Mouse (Mus musculus) midbrain, embryonic 14.5 days (tissue): ENCODE measurements around the gene Sptssa. TPM values are rescaled to one million over a fixed set of nuclear protein-coding genes. Genes with fewer than 3 reads are reported as not detected.

Source experiments
- ATAC-seq: fragments of 200-750 bp; cut with Nextera tagmentation; 2 replicates; pipeline ENCODE4 v1.8.0; 2017; ENCODE audit warnings: moderate number of reproducible peaks, moderate library complexity; ENCODE audit not compliant: low FRiP score, low TSS enrichment
- DNase-seq: peaks from one replicate; pipeline ENCODE4 v3.0.0-alpha.2; 2015
- H3K27ac ChIP-seq: fragments of 300-500 bp; sonication (generic); replicated peaks from 2 replicates; pipeline ENCODE4 v1.5.1; 2014; ENCODE audit warnings: mild to moderate bottlenecking, low read depth, low read length, moderate library complexity
- H3K27me3 ChIP-seq: fragments of 300-500 bp; sonication (generic); 2 replicates; pipeline ENCODE4 v1.6.1; 2014; ENCODE audit warnings: low read length, control low read depth, mixed read lengths; ENCODE audit not compliant: control insufficient read depth, insufficient read depth
- H3K36me3 ChIP-seq: fragments of 300-500 bp; sonication (generic); 2 replicates; pipeline ENCODE4 v1.6.1; 2014; ENCODE audit warnings: low read length, control low read depth; ENCODE audit not compliant: control insufficient read depth, insufficient read depth
- H3K4me1 ChIP-seq: fragments of 300-500 bp; sonication (generic); 2 replicates; pipeline ENCODE4 v1.6.1; 2014; ENCODE audit warnings: mild to moderate bottlenecking, antibody characterized with exemption, low read length, control low read depth; ENCODE audit not compliant: control insufficient read depth, insufficient read depth
- H3K4me2 ChIP-seq: fragments of 300-500 bp; sonication (generic); 2 replicates; pipeline ENCODE4 v1.6.1; 2014; ENCODE audit warnings: mild to moderate bottlenecking, low read length, moderate library complexity
- H3K4me3 ChIP-seq: fragments of 300-500 bp; sonication (generic); replicated peaks from 2 replicates; pipeline ENCODE4 v1.5.1; 2014; ENCODE audit warnings: low read depth, low read length
- H3K9ac ChIP-seq: fragments of 300-500 bp; sonication (generic); replicated peaks from 2 replicates; pipeline ENCODE4 v1.6.1; 2014; ENCODE audit warnings: mild to moderate bottlenecking, low read length, moderate library complexity
- H3K9me3 ChIP-seq: fragments of 300-500 bp; sonication (generic); 2 replicates; pipeline ENCODE4 v1.6.1; 2016; ENCODE audit warnings: low read length, control low read depth, mixed read lengths; ENCODE audit not compliant: control insufficient read depth
- WGBS: fragments of 180-500 bp; shearing (Covaris S2); extraction: QIAGEN DNeasy Blood & Tissue Kit; methylation state at CpG from one replicate; pipeline ENCODE4 v1.1.7; 2014; 5-methylcytosine and 5-hydroxymethylcytosine counted together
- polyA plus RNA-seq: library from polyadenylated mRNA; unstranded; fragments of >200 nt; fragmentation: Nextera tagmentation; extraction: Ambion mirVana; gene quantifications from 2 replicates; pipeline ENCODE4 v1.2.1, GENCODE M21; 2014

The Sptssa gene
- polyA plus RNA-seq, 1 experiment from 2014 or later, result 185 TPM

- no peak overlapping the region for H3K27ac ChIP-seq
- H3K9me3 ChIP-seq, result no peaks in the 10 kb centered on the region
- H3K4me3 ChIP-seq, result no peak overlapping the region
- WGBS, result 75% methylated on average over 1 of the region's 1 CpGs
- H3K27me3 ChIP-seq, result no peaks in the 10 kb centered on the region
- DNase-seq (no peak), ATAC-seq (no peak)
- no peak overlapping the region for H3K9ac ChIP-seq
- 0 out of 2 replicates have a peak, but pooled peaks cover 9% of the 10 kb centered on the region for H3K36me3 ChIP-seq
- H3K4me2 ChIP-seq, result no peak overlapping the region
- H3K4me1 ChIP-seq, result peaks cover 16% of the 10 kb centered on the region
These were observed 5.2 kb downstream of the Sptssa start for GRCm38 (mm10) chr12:54651158-54651557.

DNA sequence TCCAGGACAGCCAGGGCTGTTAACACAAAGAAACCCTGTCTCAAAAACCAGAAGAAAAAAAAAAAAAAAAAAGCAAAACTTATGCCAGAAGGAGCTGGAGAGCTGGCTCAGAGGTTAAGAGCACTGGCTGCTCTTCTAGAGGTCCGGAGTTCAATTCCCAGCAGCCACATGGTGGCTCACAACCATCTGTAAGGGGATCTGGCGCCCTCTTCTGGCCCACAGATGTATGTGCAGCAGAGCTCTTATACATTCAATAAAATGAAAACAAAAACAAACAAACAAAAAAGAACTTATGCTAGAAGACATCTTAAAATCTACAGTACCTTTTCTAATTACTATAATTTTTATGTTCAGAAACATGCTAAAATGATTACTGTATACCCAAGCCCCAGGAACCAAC is 11.4 kb downstream of the Sptssa start:
- Histone ChIP-seq H3K27ac (no peak overlapping the region), H3K4me1 (no peaks in the 10 kb centered on the region), H3K4me2 (no peak overlapping the region), H3K4me3 (no peak overlapping the region), H3K36me3 (0 out of 2 replicates have a peak, but pooled peaks cover 9% of the 10 kb centered on the region), H3K9me3 (no peaks in the 10 kb centered on the region), H3K27me3 (no peaks in the 10 kb centered on the region), H3K9ac (no peak overlapping the region)
- ATAC-seq (no peak), DNase-seq (no peak)
- WGBS, result 79% methylated on average over 2 of the region's 2 CpGs

DNA sequence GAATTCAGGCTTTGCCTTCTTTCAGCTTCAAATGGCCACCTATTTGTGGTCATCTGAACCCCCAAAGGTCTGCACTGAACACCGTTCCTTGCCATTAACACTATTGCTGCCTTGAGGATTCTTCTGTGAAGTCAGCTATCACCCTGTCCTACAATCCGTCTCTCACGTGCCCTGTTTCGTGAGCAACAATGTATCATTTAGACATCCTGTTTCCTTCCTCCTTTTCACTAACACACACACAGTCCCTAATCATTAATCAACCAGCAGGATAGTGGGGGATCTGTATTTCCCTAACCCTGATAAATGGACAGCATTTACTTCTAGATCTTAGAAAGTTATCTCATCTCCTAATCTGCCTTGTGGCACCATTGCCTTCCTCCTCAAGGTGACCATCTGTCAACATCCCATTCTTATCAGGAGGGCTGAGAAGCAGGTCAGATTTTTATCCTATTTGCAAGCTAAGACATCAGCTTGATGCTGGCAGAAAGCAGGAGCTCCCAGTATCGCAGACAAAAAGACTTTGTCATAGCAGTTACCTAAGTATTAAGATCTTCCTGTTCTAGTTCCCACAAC is 13.0 kb downstream of the Sptssa start:
- DNase-seq (no peak), ATAC-seq (no peak)
- no peaks in the 10 kb centered on the region for H3K9me3 ChIP-seq
- no peaks in the 10 kb centered on the region for H3K4me1 ChIP-seq
- H3K36me3 ChIP-seq, result 0 out of 2 replicates have a peak, but pooled peaks cover 9% of the 10 kb centered on the region
- H3K27ac ChIP-seq, result no peak overlapping the region
- no peaks in the 10 kb centered on the region for H3K27me3 ChIP-seq
- H3K4me3 ChIP-seq, result no peak overlapping the region
- WGBS, result 93% methylated on average over 5 of the region's 5 CpGs
- no peak overlapping the region for H3K4me2 ChIP-seq
- H3K9ac ChIP-seq, result no peak overlapping the region

DNA sequence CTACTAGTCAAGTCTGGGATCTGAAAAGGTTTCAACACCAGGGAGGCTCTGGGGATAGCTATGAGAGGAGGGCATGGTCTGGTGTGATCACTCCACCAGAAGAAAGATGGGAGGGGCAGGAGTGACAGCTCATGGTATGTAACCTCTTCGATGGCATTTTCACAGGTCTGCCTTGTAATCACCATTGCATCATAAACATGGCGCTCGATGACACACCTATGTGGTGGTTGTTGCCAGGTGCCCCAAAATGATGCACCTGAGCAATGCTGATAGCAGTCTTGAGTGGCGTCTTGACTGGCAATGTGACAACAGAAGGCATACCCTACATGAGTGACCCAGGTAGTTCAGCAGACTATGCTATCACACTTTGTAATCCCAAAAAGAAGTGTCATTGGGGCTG is 15.0 kb downstream of the Sptssa start:
- Histone ChIP-seq H3K9ac (no peak overlapping the region), H3K4me2 (no peak overlapping the region), H3K4me3 (no peak overlapping the region), H3K27ac (no peak overlapping the region), H3K36me3 (0 out of 2 replicates have a peak, but pooled peaks cover 3% of the 10 kb centered on the region), H3K27me3 (no peaks in the 10 kb centered on the region), H3K4me1 (no peaks in the 10 kb centered on the region), H3K9me3 (no peaks in the 10 kb centered on the region)
- DNase-seq (no peak), ATAC-seq (no peak)
- 94% methylated on average over 4 of the region's 4 CpGs for WGBS

GRCm38 (mm10) chr12:54640259-54640658 is 16.1 kb downstream of the Sptssa start:
- Histone ChIP-seq H3K9ac (no peak overlapping the region), H3K4me3 (no peak overlapping the region), H3K27ac (no peak overlapping the region), H3K4me1 (no peaks in the 10 kb centered on the region), H3K36me3 (no peaks in the 10 kb centered on the region), H3K27me3 (no peaks in the 10 kb centered on the region), H3K9me3 (no peaks in the 10 kb centered on the region), H3K4me2 (no peak overlapping the region)
- DNase-seq, result no peak
- no peak for ATAC-seq
- 90% methylated on average over 6 of the region's 6 CpGs for WGBS

DNA sequence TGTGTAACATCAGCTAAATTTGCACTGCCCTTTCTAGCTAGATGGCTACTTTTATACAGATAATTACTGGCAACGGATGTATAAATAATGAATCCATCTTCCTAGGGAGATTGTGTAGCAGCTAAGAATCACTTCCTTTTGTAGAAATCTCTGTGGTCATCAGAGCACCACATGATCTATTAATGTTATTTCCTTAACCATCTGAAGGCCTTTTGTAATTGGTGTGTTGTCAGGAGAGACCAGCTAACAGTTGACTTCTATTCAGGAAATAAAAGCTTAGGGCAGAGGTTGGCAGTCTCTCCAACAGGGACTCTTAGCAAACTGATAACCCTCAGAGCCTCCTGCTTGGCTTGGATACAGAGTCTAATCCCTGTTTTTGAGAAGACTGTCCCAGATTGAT is 19.3 kb downstream of the Sptssa start:
- no peak for ATAC-seq

DNA sequence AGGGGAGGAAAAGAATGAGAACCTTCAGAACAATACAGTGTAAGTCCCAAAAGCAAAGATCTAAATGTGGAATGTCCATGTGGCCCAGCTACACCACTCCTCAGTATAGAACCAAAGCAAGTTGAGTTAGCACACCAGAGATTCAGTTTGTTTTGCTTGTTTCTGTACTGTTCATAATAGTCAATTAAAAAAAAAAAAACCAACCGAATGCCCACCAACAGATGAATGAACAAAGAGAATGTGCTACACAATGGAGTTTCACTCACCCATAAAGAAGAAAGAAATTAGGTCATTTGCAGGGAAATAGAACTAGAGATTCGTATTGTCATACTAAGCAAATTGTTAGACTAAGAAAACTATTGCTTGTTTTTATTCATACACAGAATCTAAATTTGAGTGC is 24.2 kb downstream of the Sptssa start:
- WGBS, result 82% methylated on average over 2 of the region's 2 CpGs
- no peaks in the 10 kb centered on the region for H3K36me3 ChIP-seq
- H3K4me3 ChIP-seq, result no peak overlapping the region
- H3K4me1 ChIP-seq, result no peaks in the 10 kb centered on the region
- ATAC-seq (no peak), DNase-seq (no peak)
- no peaks in the 10 kb centered on the region for H3K9me3 ChIP-seq
- no peak overlapping the region for H3K27ac ChIP-seq
- H3K27me3 ChIP-seq, result no peaks in the 10 kb centered on the region
- no peak overlapping the region for H3K4me2 ChIP-seq
- no peak overlapping the region for H3K9ac ChIP-seq

More for the DNA sequence above, 19.3 kb downstream of the Sptssa start:
- no peak for DNase-seq
- H3K27ac ChIP-seq, result no peak overlapping the region
- H3K4me3 ChIP-seq, result no peak overlapping the region
- H3K9ac ChIP-seq, result no peak overlapping the region
- H3K4me2 ChIP-seq, result no peak overlapping the region
- H3K36me3 ChIP-seq, result no peaks in the 10 kb centered on the region
- no peaks in the 10 kb centered on the region for H3K4me1 ChIP-seq
- no peaks in the 10 kb centered on the region for H3K9me3 ChIP-seq
- no peaks in the 10 kb centered on the region for H3K27me3 ChIP-seq
- WGBS, result 92% methylated on average over 1 of the region's 1 CpGs

GRCm38 (mm10) chr12:54621942-54622341 is 34.4 kb downstream of the Sptssa start:
- no peak overlapping the region for H3K4me2 ChIP-seq
- no peak overlapping the region for H3K9ac ChIP-seq
- no peak for DNase-seq
- no peaks in the 10 kb centered on the region for H3K27me3 ChIP-seq
- H3K9me3 ChIP-seq, result no peaks in the 10 kb centered on the region
- H3K4me3 ChIP-seq, result no peak overlapping the region
- ATAC-seq, result no peak
- H3K27ac ChIP-seq, result no peak overlapping the region
- no peaks in the 10 kb centered on the region for H3K4me1 ChIP-seq
- no peaks in the 10 kb centered on the region for H3K36me3 ChIP-seq
- WGBS, result 87% methylated on average over 2 of the region's 2 CpGs

DNA sequence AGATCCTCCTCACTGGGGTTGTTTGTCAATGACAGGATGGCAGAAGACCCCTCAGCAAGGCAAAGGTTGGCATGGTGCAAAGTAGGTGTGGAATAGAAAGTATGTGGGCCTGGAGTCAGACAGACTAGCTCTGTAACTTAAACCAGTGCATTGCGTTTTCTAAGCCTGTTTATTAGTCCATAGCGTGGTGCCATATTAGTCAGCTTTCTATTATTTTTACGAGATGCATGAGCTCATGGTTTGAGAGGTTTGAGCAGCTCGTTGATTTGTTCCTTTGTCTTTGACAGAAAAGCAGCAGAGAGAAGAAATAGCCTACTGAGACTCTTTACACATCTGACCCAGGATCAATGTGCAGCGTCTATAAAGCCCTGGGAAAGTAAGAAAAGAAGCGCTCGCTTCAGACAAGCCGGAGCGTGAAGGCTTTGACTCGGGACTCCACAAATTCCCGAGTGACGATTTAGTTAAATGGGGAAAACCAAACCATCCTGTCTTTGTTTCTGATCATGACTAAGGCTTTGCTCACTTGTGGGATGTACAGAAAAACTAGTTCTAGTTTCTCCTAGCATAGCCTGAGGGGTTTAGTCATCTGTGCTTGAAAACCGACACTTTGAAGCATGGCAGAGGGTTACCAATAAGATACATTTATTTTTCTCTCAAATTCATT is 36.2 kb downstream of the Sptssa start:
- DNase-seq, result peak; percentile 9
- H3K27ac ChIP-seq, result no peak overlapping the region
- H3K4me1 ChIP-seq, result no peaks in the 10 kb centered on the region
- H3K4me2 ChIP-seq, result no peak overlapping the region
- no peak for ATAC-seq
- no peaks in the 10 kb centered on the region for H3K9me3 ChIP-seq
- H3K36me3 ChIP-seq, result no peaks in the 10 kb centered on the region
- no peak overlapping the region for H3K4me3 ChIP-seq
- no peak overlapping the region for H3K9ac ChIP-seq
- H3K27me3 ChIP-seq, result no peaks in the 10 kb centered on the region
- 68% methylated on average over 13 of the region's 13 CpGs for WGBS
